Mouse (Mus musculus) spleen, adult 2 months (tissue): ENCODE data around the gene Fam181a. TPM values are rescaled to one million over a fixed set of nuclear protein-coding genes. Genes with fewer than 3 reads are reported as not detected.

ENCODE experiments used
- DNase-seq, 2 experiments: peaks; one replicate each; pipeline versions ENCODE4 v3.0.0 to v3.0.0-alpha.2; 2012 to 2021; ENCODE audit warnings: low spot score in 2 of 2, low read depth in 1 of 2
- H3K27ac ChIP-seq: fragments of 200-500 bp; 2 replicates; pipeline ENCODE4 v1.5.1; 2012; ENCODE audit warnings: low read length, inconsistent platforms; ENCODE audit not compliant: insufficient read depth
- H3K27me3 ChIP-seq: fragments of 200-500 bp; 2 replicates; pipeline ENCODE4 v1.6.1; 2012; ENCODE audit warnings: mild to moderate bottlenecking, moderate library complexity, low read length, inconsistent platforms; ENCODE audit not compliant: control insufficient read depth, insufficient read depth
- H3K36me3 ChIP-seq: fragments of 200-500 bp; 2 replicates; pipeline ENCODE4 v1.6.1; 2012; ENCODE audit warnings: mild to moderate bottlenecking, low read length, inconsistent platforms; ENCODE audit not compliant: control insufficient read depth, insufficient read depth
- H3K4me1 ChIP-seq: fragments of 200-500 bp; 2 replicates; pipeline ENCODE4 v1.6.1; 2011; ENCODE audit warnings: inconsistent platforms; ENCODE audit not compliant: control insufficient read depth, insufficient read depth, insufficient read length
- H3K4me3 ChIP-seq: fragments of 200-500 bp; 2 replicates; pipeline ENCODE4 v1.5.1; 2011; ENCODE audit warnings: mild to moderate bottlenecking, inconsistent platforms; ENCODE audit not compliant: insufficient read depth, insufficient read length; ENCODE audit errors: extremely low read depth
- CTCF ChIP-seq: fragments of 200-500 bp; IDR thresholded peaks from 2 replicates; pipeline ENCODE4 v1.5.1; 2011; ENCODE audit warnings: mild to moderate bottlenecking, inconsistent platforms; ENCODE audit not compliant: insufficient read depth, insufficient read length, insufficient replicate concordance; ENCODE audit errors: extremely low read depth
- POLR2A ChIP-seq: fragments of 200-500 bp; IDR thresholded peaks from 2 replicates; pipeline ENCODE4 v1.6.1; 2011; ENCODE audit warnings: low read depth, low read length, inconsistent platforms
- WGBS: fragments of 180-500 bp; shearing (Covaris S2); methylation state at CpG from one replicate; pipeline ENCODE4 v1.1.7; 2018; 5-methylcytosine and 5-hydroxymethylcytosine counted together
- polyA plus RNA-seq: library from polyadenylated mRNA; depleted of rRNA; stranded (reverse); fragments of >200 nt; gene quantifications from 2 replicates; pipeline ENCODE4 v1.2.3, GENCODE M21; 2012

Gene Fam181a
- polyA plus RNA-seq, 1 experiment: not detected

GRCm38 (mm10) chr12:103281491-103281890 is 29.3 kb upstream of the Fam181a start:
- Histone ChIP-seq H3K4me3 (no peak overlapping the region), H3K36me3 (no peaks in the 10 kb centered on the region), H3K4me1 (no peaks in the 10 kb centered on the region), H3K27ac (no peak overlapping the region), H3K27me3 (no peaks in the 10 kb centered on the region)
- TF ChIP-seq CTCF: no peak
- no peak for TF ChIP-seq POLR2A
- no peak for DNase-seq
- WGBS: 59% methylated on average over 2 of the region's 2 CpGs

- Histone ChIP-seq H3K27ac (no peak overlapping the region), H3K4me1 (no peaks in the 10 kb centered on the region), H3K27me3 (no peaks in the 10 kb centered on the region), H3K4me3 (no peak overlapping the region), H3K36me3 (no peaks in the 10 kb centered on the region)
- TF ChIP-seq POLR2A (no peak), CTCF (no peak)
- WGBS: 76% methylated on average over 4 of the region's 4 CpGs
- no peak for DNase-seq
Measured at GRCm38 (mm10) chr12:103281912-103282311, 28.9 kb upstream of the Fam181a start.

GRCm38 (mm10) chr12:103282936-103283335 is 27.8 kb upstream of the Fam181a start:
- TF ChIP-seq POLR2A: no peak
- no peak for TF ChIP-seq CTCF
- Histone ChIP-seq H3K36me3 (no peaks in the 10 kb centered on the region), H3K4me1 (no peaks in the 10 kb centered on the region), H3K4me3 (no peak overlapping the region), H3K27me3 (no peaks in the 10 kb centered on the region), H3K27ac (no peak overlapping the region)
- DNase-seq: no peak
- WGBS: 58% methylated on average over 6 of the region's 6 CpGs

GRCm38 (mm10) chr12:103283411-103283810 is 27.4 kb upstream of the Fam181a start:
- H3K36me3 ChIP-seq: no peaks in the 10 kb centered on the region
- DNase-seq: no peak
- H3K4me3 ChIP-seq: no peak overlapping the region
- TF ChIP-seq POLR2A: no peak
- no peak for TF ChIP-seq CTCF
- no peaks in the 10 kb centered on the region for H3K27me3 ChIP-seq
- no peak overlapping the region for H3K27ac ChIP-seq
- no peaks in the 10 kb centered on the region for H3K4me1 ChIP-seq
- 74% methylated on average over 3 of the region's 3 CpGs for WGBS

GRCm38 (mm10) chr12:103287276-103287675 is 23.5 kb upstream of the Fam181a start:
- Histone ChIP-seq H3K36me3 (no peaks in the 10 kb centered on the region), H3K27ac (no peak overlapping the region), H3K4me1 (no peaks in the 10 kb centered on the region), H3K4me3 (no peak overlapping the region), H3K27me3 (no peaks in the 10 kb centered on the region)
- no peak for DNase-seq
- TF ChIP-seq CTCF (no peak), POLR2A (no peak)
- 43% methylated on average over 4 of the region's 4 CpGs for WGBS

- TF ChIP-seq POLR2A: no peak
- no peak for TF ChIP-seq CTCF
- no peaks in the 10 kb centered on the region for H3K27me3 ChIP-seq
- H3K4me1 ChIP-seq: no peaks in the 10 kb centered on the region
- no peak overlapping the region for H3K4me3 ChIP-seq
- DNase-seq: no peak
- H3K36me3 ChIP-seq: no peaks in the 10 kb centered on the region
- 71% methylated on average over 3 of the region's 3 CpGs for WGBS
- H3K27ac ChIP-seq: no peak overlapping the region
Measured at GRCm38 (mm10) chr12:103292366-103292765, 18.4 kb upstream of the Fam181a start.

GRCm38 (mm10) chr12:103296292-103296691 is 14.5 kb upstream of the Fam181a start:
- H3K27ac ChIP-seq: no peak overlapping the region
- H3K27me3 ChIP-seq: no peaks in the 10 kb centered on the region
- H3K4me1 ChIP-seq: no peaks in the 10 kb centered on the region
- no peak overlapping the region for H3K4me3 ChIP-seq
- no peaks in the 10 kb centered on the region for H3K36me3 ChIP-seq
- DNase-seq: no peak
- TF ChIP-seq POLR2A: no peak
- no peak for TF ChIP-seq CTCF
- 38% methylated on average over 4 of the region's 4 CpGs for WGBS
